Mouse (Mus musculus) lung, embryonic 15.5 days (tissue): ENCODE data around the gene Cask. TPM values are rescaled to one million over a fixed set of nuclear protein-coding genes. Genes with fewer than 3 reads are reported as not detected.

Experiments used
- ATAC-seq: fragments of 200-750 bp; cut with Nextera tagmentation; 2 replicates; pipeline ENCODE4 v1.8.0; 2017; ENCODE audit warnings: moderate number of reproducible peaks, borderline replicate concordance; ENCODE audit not compliant: low FRiP score, low TSS enrichment; ENCODE audit errors: extremely low read depth
- H3K27ac ChIP-seq: fragments of 300-500 bp; sonication (generic); 2 replicates; pipeline ENCODE4 v1.5.1; 2015; ENCODE audit warnings: moderate library complexity, mild to moderate bottlenecking, inconsistent platforms
- H3K27me3 ChIP-seq: fragments of 300-500 bp; sonication (generic); 2 replicates; pipeline ENCODE4 v1.6.1; 2015; ENCODE audit warnings: inconsistent platforms
- H3K36me3 ChIP-seq: fragments of 300-500 bp; sonication (generic); 2 replicates; pipeline ENCODE4 v1.6.1; 2015; ENCODE audit warnings: inconsistent platforms
- H3K4me1 ChIP-seq: fragments of 300-500 bp; sonication (generic); 2 replicates; pipeline ENCODE4 v1.6.1; 2015; ENCODE audit warnings: inconsistent platforms
- H3K4me2 ChIP-seq: fragments of 300-500 bp; sonication (generic); 2 replicates; pipeline ENCODE4 v1.6.1; 2015; ENCODE audit warnings: inconsistent platforms, mild to moderate bottlenecking, moderate library complexity
- H3K4me3 ChIP-seq: fragments of 300-500 bp; sonication (generic); 2 replicates; pipeline ENCODE4 v1.5.1; 2015; ENCODE audit warnings: mild to moderate bottlenecking, inconsistent platforms
- H3K9ac ChIP-seq: fragments of 300-500 bp; sonication (generic); 2 replicates; pipeline ENCODE4 v1.6.1; 2015; ENCODE audit warnings: inconsistent platforms
- H3K9me3 ChIP-seq: fragments of 300-500 bp; sonication (generic); 2 replicates; pipeline ENCODE4 v1.6.1; 2016; ENCODE audit warnings: inconsistent platforms
- WGBS: fragments of 180-500 bp; shearing (Covaris S2); methylation state at CpG from one replicate; pipeline ENCODE4 v1.1.7; 2015; 5-methylcytosine and 5-hydroxymethylcytosine counted together
- polyA plus RNA-seq: library from polyadenylated mRNA; unstranded; fragments of >200 nt; fragmentation: Nextera tagmentation; extraction: Ambion mirVana; gene quantifications from 2 replicates; pipeline ENCODE4 v1.2.1, GENCODE M21; 2015

The Cask gene
- polyA plus RNA-seq, 1 experiment from 2014 or later = 11.6 TPM

DNA sequence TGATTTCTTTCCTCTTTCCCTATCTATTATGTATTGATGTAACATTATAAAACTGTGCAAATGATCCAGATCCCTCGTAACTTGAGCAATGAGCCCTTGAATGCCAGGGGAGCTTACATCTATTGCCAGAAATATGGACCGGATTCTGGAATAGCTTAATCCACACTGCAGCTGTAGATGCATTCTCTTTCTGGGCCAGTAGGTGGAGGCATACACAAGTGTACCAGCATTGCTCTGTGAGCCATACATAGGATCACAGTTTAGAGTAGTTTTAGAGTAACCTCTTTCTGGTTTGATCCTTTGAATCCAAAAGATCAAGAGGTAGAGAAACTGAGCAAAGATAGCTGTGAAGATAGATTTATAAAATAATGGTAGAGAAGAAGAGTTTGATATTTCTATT lies 141.0 kb downstream of the Cask start:
- no peaks in the 10 kb centered on the region for H3K27me3 ChIP-seq
- no peak overlapping the region for H3K27ac ChIP-seq
- 35% methylated on average over 2 of the region's 2 CpGs for WGBS
- H3K9me3 ChIP-seq = no peaks in the 10 kb centered on the region
- H3K4me2 ChIP-seq = no peak overlapping the region
- no peaks in the 10 kb centered on the region for H3K4me1 ChIP-seq
- no peak for ATAC-seq
- no peak overlapping the region for H3K4me3 ChIP-seq
- no peak overlapping the region for H3K9ac ChIP-seq
- no peaks in the 10 kb centered on the region for H3K36me3 ChIP-seq

DNA sequence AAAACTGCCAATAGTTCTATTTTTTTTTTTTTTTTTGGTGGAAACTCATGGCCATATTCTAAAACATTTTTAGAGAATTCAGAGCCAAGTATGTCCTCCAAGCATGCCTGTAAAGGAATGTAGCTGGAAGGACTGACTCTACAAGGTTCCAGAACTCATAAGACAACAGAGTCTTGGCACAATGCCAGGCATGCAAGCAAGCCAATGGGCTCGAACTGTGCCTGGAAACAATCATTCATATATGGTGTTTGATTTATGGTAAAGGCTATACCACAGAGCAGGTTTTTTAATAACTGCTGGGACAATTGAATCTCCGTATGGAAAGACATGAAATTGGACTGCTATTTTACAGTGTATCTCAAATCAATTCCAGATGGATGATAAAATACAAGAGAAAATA lies 146.1 kb downstream of the Cask start:
- Histone ChIP-seq H3K27me3 (no peaks in the 10 kb centered on the region), H3K4me3 (no peak overlapping the region), H3K36me3 (no peaks in the 10 kb centered on the region), H3K4me1 (no peaks in the 10 kb centered on the region), H3K9ac (no peak overlapping the region), H3K9me3 (no peaks in the 10 kb centered on the region), H3K27ac (no peak overlapping the region), H3K4me2 (no peak overlapping the region)
- ATAC-seq = no peak
- 32% methylated on average over 2 of the region's 2 CpGs for WGBS

DNA sequence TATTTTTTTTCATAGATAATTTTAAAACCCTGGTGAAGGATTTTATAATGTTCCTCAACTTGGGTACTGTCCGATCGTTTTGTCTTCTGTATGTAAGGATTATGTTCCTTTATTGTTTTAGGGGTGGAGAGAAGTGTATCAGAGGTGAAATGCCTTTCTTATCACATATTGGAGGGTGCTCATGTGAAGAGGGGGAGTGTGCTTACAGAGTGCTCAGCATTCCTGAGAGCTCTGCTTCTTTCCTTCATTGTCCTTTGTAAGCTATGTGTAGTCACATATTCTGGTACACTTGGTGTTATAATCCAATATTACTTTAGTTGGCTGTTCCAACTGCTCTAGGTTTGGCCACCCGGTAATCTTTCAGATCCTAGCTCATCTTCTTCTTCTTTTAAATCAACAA lies 150.5 kb downstream of the Cask start:
- Histone ChIP-seq H3K4me2 (no peak overlapping the region), H3K9ac (no peak overlapping the region), H3K36me3 (no peaks in the 10 kb centered on the region), H3K27me3 (no peaks in the 10 kb centered on the region), H3K4me3 (no peak overlapping the region), H3K27ac (no peak overlapping the region), H3K9me3 (no peaks in the 10 kb centered on the region), H3K4me1 (no peaks in the 10 kb centered on the region)
- no peak for ATAC-seq
- WGBS = 49% methylated on average over 3 of the region's 3 CpGs

DNA sequence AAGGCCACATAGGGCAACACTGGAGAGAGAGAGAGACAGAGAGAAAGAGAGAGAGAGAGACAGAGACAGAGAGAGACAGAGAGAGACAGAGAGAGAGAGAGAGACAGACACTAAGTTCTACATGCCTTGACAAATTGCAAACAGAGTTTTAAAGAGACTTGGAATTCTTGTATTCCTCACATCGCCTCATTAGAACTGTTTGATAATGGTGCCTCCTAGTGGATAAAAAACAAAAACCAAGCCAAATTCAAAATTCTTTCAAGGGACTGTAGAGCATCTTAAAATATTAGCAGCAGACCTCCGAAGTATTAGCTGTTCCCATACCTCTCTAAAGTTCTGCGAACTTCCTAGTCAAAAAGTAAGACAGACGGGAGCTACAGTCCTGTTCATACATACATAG lies 159.3 kb downstream of the Cask start:
- Histone ChIP-seq H3K27ac (no peak overlapping the region), H3K9ac (no peak overlapping the region), H3K27me3 (no peaks in the 10 kb centered on the region), H3K4me2 (no peak overlapping the region), H3K36me3 (no peaks in the 10 kb centered on the region), H3K4me1 (no peaks in the 10 kb centered on the region), H3K4me3 (no peak overlapping the region), H3K9me3 (no peaks in the 10 kb centered on the region)
- ATAC-seq = no peak
- WGBS = 83% methylated on average over 4 of the region's 4 CpGs

DNA sequence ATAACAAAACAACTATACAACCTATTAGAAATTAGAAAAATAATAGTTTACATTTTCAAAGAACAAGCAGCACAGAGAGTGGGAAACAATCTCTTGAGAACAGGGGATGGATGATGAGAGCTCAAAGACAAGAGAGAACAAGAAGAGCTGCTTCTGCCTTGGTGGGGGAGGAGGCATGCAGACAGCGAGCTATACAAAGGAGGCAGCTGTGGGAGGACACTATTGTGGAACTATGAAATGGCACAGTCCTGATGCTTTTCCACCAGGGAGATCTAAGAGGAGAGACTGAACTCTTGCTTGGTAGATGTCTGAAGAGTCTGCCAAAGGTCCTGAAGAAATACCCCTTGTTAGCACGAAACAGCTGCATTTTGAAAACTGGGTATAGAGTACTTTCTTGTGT lies 162.8 kb downstream of the Cask start:
- Histone ChIP-seq H3K36me3 (no peaks in the 10 kb centered on the region), H3K27me3 (no peaks in the 10 kb centered on the region), H3K27ac (no peak overlapping the region), H3K4me2 (no peak overlapping the region), H3K9ac (no peak overlapping the region), H3K4me3 (no peak overlapping the region), H3K4me1 (no peaks in the 10 kb centered on the region), H3K9me3 (no peaks in the 10 kb centered on the region)
- 65% methylated on average over 2 of the region's 2 CpGs for WGBS
- no peak for ATAC-seq

DNA sequence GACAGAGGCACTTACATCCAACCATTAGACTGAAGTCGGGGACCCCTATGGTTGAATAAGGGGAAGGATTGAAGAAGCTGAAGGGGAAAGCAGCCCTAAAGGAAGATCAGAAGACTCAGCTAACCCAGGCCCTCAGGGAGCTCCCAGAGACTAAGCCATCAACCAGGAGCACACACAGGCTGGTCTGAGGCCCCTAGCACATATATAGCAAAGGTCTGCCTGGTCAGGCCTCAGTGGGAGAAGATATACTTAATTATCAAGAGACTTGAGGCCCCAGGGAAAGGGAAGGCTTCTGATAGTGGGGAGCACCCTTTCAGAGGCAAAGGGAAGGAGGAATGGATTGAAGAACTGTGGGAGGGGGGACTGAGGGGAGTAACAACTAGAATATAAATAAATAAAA lies 164.6 kb downstream of the Cask start:
- Histone ChIP-seq H3K9me3 (no peaks in the 10 kb centered on the region), H3K27ac (no peak overlapping the region), H3K4me2 (no peak overlapping the region), H3K4me1 (no peaks in the 10 kb centered on the region), H3K36me3 (no peaks in the 10 kb centered on the region), H3K9ac (no peak overlapping the region), H3K4me3 (no peak overlapping the region), H3K27me3 (no peaks in the 10 kb centered on the region; the same call in 1 of the 2 replicates)
- 83% methylated on average over 1 of the region's 1 CpGs for WGBS
- no peak for ATAC-seq

DNA sequence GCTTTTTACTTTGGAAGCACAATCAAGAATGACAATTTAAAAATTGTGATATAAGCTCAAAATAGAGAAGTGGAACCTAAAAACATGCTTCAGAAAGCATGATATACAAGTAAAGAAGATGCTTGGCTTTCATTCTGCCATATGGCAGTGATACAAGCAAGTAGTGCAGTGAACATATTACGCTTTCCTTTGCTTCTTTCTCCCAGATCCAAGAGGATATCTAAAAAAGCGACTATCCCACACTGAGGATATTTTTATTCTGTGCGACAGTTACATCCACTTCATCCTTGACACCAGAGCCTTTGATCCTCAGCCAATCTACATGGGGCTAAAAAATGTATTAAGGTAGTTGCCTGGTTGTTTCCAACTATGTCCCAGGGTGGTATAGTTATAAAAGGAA lies 169.4 kb downstream of the Cask start:
- Histone ChIP-seq H3K27me3 (no peaks in the 10 kb centered on the region; the same call in 1 of the 2 replicates), H3K36me3 (no peaks in the 10 kb centered on the region), H3K27ac (no peak overlapping the region), H3K9ac (no peak overlapping the region), H3K4me1 (no peaks in the 10 kb centered on the region), H3K9me3 (no peaks in the 10 kb centered on the region), H3K4me3 (no peak overlapping the region), H3K4me2 (no peak overlapping the region)
- ATAC-seq = no peak
- WGBS = 84% methylated on average over 3 of the region's 3 CpGs

DNA sequence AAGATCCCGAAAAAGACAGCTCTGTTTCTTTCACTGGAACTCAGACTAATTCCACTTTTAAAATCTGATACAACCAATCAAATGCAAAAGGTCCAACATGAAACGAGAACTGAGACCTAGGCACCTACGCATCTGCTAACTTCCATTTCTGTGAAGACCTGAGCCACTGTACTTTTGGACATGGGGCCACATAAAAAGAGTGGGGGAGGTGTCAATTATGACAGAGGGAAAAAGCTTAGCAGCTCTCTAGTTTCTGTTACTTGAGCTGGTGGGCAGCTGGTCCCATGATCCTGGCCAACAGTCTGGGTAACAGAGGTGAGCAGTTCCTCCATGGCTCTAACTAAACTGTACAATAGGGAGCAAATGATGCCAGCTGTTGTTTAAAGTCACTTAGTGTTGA lies 178.2 kb downstream of the Cask start:
- no peaks in the 10 kb centered on the region for H3K27me3 ChIP-seq
- H3K36me3 ChIP-seq = no peaks in the 10 kb centered on the region
- H3K4me3 ChIP-seq = no peak overlapping the region
- H3K9me3 ChIP-seq = no peaks in the 10 kb centered on the region
- H3K4me2 ChIP-seq = no peak overlapping the region
- H3K27ac ChIP-seq = no peak overlapping the region
- ATAC-seq = no peak
- WGBS = 77% methylated on average over 3 of the region's 3 CpGs
- no peaks in the 10 kb centered on the region for H3K4me1 ChIP-seq
- no peak overlapping the region for H3K9ac ChIP-seq

DNA sequence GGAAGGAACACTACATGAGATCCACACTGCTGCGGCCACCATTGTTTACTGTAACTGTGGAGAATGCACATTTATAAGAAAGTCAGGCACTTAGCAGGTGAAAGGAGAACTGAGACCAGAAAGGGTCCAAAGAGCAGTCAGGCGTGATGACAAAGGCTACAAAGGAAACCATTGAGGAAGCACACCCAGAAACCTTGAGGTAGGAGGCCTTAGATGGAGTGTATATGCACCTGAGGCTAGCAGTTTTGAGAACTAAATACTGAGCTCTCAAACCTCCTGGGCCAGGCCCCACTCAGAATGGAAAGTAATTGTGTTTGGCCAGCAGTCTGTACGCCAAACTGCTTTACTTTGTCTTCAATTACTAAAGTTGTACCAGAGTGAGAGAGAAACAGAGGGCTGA lies 180.8 kb downstream of the Cask start:
- Histone ChIP-seq H3K4me3 (no peak overlapping the region), H3K9ac (no peak overlapping the region), H3K36me3 (no peaks in the 10 kb centered on the region), H3K27ac (no peak overlapping the region), H3K27me3 (no peaks in the 10 kb centered on the region), H3K4me2 (no peak overlapping the region), H3K9me3 (no peaks in the 10 kb centered on the region), H3K4me1 (no peaks in the 10 kb centered on the region)
- 64% methylated on average over 3 of the region's 3 CpGs for WGBS
- ATAC-seq = no peak

DNA sequence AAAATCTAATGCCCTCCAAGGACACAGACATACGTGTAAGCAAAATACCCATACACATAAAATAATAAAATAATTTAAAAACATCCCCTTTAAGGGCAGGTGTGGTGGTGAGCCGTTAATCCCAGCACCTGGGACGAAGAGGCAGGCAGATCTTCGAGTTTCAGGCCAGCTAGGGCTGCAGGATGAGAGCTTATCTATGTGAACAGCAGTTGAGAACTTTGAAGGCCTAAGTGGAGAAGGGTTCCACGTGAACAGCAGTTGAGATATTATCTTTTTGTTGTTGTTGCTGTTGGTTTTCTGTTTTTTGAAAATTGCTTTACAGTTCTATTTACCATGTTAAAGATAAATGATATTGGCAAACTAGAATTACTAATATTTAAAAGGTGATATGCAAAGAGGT lies 182.3 kb downstream of the Cask start:
- H3K27me3 ChIP-seq = no peaks in the 10 kb centered on the region
- no peaks in the 10 kb centered on the region for H3K4me1 ChIP-seq
- no peak overlapping the region for H3K27ac ChIP-seq
- no peaks in the 10 kb centered on the region for H3K9me3 ChIP-seq
- no peak for ATAC-seq
- no peak overlapping the region for H3K9ac ChIP-seq
- no peak overlapping the region for H3K4me3 ChIP-seq
- H3K36me3 ChIP-seq = no peaks in the 10 kb centered on the region
- 70% methylated on average over 5 of the region's 5 CpGs for WGBS
- no peak overlapping the region for H3K4me2 ChIP-seq

DNA sequence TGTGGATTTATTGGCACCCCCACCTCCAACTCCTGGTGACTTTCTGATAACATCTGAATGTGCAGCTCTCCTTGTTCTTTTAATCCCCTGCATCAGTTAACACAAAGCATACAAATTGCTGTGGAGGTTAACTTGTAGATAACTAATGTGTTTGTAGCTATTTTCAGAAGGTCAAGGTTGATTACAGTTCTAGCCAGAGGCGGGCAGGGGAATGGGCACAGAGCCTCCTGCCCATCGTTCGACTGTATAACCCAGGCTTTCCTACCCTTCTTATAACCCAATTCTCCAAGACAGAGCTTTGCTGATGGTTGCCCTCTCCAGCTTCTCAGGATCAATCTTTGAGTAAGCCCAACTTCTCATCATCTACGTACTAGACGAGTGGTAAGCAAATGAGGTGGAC lies 190.1 kb downstream of the Cask start, which contains the start of gene Gpr82:
TSS of gene Gpr82 (plus strand) at position 301 of the 400 bp plus-strand sequence.
- no peak within 1 kb of the TSS for H3K4me2 ChIP-seq

DNA sequence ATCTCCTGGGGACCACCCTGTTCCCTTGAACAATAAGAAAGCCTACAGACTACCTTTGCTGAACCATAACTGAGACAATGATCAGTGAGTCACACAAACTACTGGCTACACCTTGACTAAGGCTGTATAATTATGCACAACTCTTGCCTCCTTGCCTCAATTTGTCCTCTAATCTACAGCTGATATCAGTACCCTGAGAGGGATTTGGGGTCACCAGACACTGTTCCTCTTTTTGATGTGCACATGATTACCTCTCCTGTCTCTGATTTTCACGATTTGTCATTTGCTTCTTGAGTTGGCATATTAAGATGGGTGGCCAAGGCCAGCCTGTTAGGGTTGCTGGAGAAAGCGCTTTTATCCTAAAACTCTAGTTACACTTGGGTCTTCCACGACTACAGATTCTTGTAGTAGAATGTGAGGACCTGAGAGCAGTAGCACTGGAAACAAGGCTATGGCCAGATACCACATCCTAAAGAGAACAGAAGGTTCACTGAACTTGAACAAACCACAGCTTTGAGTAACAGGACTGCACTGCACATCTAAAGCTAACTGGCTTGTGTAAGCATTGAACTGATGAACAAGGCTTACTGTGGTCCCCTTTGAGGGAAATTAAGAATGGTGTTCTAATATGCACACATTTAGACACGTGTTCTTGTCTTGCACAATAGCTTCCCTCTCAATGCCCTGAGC lies 191.8 kb downstream of the Cask start:
- ATAC-seq = no peak
- WGBS = 66% methylated on average over 4 of the region's 4 CpGs
- H3K9me3 ChIP-seq = no peaks in the 10 kb centered on the region
- H3K27me3 ChIP-seq = no peaks in the 10 kb centered on the region
- H3K27ac ChIP-seq = no peak overlapping the region
- H3K9ac ChIP-seq = no peak overlapping the region
- no peaks in the 10 kb centered on the region for H3K36me3 ChIP-seq
- H3K4me1 ChIP-seq = no peaks in the 10 kb centered on the region
- H3K4me3 ChIP-seq = no peak overlapping the region
- no peak overlapping the region for H3K4me2 ChIP-seq

More for the DNA sequence above, 190.1 kb downstream of the Cask start, which contains the start of gene Gpr82:
- Histone ChIP-seq H3K4me1 (no peaks in the 10 kb centered on the region), H3K9ac (no peak within 1 kb of the TSS), H3K36me3 (no peaks in the 10 kb centered on the region), H3K27me3 (no peaks in the 10 kb centered on the region), H3K27ac (no peak within 1 kb of the TSS), H3K9me3 (no peaks in the 10 kb centered on the region), H3K4me3 (no peak within 1 kb of the TSS)
- no peak for ATAC-seq
- WGBS = 94% methylated on average over 5 of the region's 5 CpGs
